Mouse (Mus musculus): ENCODE data around the gene Muc4. TPM values are rescaled to one million over a fixed set of nuclear protein-coding genes. Genes with fewer than 3 reads are reported as not detected.

Gene Muc4
- total and polyA plus RNA-seq, 3 experiments: not detected

DNA sequence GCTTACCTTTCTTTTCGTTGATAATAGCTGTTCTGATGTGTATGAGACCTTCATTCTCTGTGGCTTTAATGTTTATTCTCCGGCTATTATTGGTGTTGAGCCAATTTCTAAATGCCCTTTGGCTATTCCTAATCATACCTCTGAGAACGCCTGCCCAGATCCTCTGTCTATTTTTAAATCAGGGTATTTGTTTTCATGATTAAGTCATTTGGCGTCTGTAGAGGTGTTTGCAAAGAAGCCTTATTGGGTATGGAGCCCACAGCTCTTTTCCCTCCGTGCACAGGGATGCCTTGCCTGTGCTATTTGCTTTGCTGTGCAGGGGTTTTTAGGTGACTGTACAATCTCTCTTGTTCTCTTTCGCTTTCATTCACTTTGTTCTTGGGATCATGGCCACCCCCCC lies 22.1 kb upstream of the Muc4 start:
- Histone ChIP-seq H3K79me2 (ENCODE audit: control insufficient read depth, insufficient read depth, low read length, poor library complexity) (no peaks in the 10 kb centered on the region), H3K36me3 (ENCODE audit: control insufficient read depth in 1 of 2, insufficient read depth in 2 of 2, low read length in 2 of 2) (no peaks in the 10 kb centered on the region), H3K27me3 (ENCODE audit: control insufficient read depth in 1 of 2, insufficient read depth in 2 of 2, low read length in 2 of 2) (peaks cover 2% of the 10 kb centered on the region in 2 experiments; a peak in 1 of 4 replicates), H3K9me3 (replicated peaks; ENCODE audit: insufficient read depth, low read length) (no peaks in the 10 kb centered on the region), H3K4me1 (ENCODE audit: control insufficient read depth in 1 of 2, insufficient read depth in 2 of 2, low read length in 2 of 2) (no peaks in the 10 kb centered on the region), H3K27ac (ENCODE audit: control insufficient read depth, low read depth, low read length) (no peak overlapping the region), H3K4me3 (ENCODE audit: control insufficient read depth in 1 of 2, insufficient read depth in 1 of 2, low read depth in 2 of 2, low read length in 2 of 2) (no peak overlapping the region), H3K9ac (ENCODE audit: control insufficient read depth, low read depth, low read length, poor library complexity, severe bottlenecking) (no peak overlapping the region)
- TF ChIP-seq JUND (IDR thresholded peaks at IDR 0.05; ENCODE audit: low read depth, low read length): no peak
- TF ChIP-seq MXI1 (IDR thresholded peaks at IDR 0.05; ENCODE audit: low read depth, low read length): no peak
- TF ChIP-seq MYC (IDR thresholded peaks at IDR 0.05; ENCODE audit: low read depth, low read length): no peak
- no peak for TF ChIP-seq BHLHE40 (IDR thresholded peaks at IDR 0.05; ENCODE audit: borderline replicate concordance, low read depth, low read length)
- TF ChIP-seq RCOR1 (IDR thresholded peaks at IDR 0.05; ENCODE audit: low read depth, low read length): no peak
- no peak for TF ChIP-seq GATA1 (IDR thresholded peaks at IDR 0.05; ENCODE audit: low read depth, low read length)
- no peak for TF ChIP-seq UBTF (IDR thresholded peaks at IDR 0.05; ENCODE audit: borderline replicate concordance, insufficient read depth, low read depth, low read length)
- no peak for TF ChIP-seq ZMIZ1 (IDR thresholded peaks at IDR 0.05; ENCODE audit: low read depth, low read length)
- no peak for DNase-seq (ENCODE audit: low read depth, low spot score)

DNA sequence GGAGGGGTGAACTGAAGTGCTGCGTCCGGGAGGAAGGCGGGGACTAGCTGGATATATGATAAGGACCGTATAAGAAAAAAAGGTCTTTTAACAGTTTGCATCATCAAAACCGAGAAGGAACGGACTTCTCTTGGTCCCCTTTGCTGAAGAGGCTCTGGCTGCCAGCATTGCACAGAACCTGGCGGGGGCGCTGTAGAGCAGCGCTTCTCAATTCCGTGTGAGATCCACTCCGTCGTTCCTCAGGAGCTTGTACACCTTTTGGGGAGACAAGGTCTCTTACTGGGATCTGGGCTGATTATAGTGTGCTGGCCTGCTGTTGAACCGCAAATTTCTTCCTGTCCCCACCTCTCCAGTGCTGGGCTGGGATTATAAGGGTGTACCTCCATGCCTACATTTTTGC lies 20.3 kb upstream of the Muc4 start:
- Histone ChIP-seq H3K4me3 (ENCODE audit: control insufficient read depth in 1 of 2, insufficient read depth in 1 of 2, low read depth in 2 of 2, low read length in 2 of 2) (peak overlapping the region; percentile 33; a peak in 3 of 4 replicates), H3K9me3 (replicated peaks; ENCODE audit: insufficient read depth, low read length) (no peaks in the 10 kb centered on the region), H3K27ac (ENCODE audit: control insufficient read depth, low read depth, low read length) (no peak overlapping the region), H3K36me3 (ENCODE audit: control insufficient read depth in 1 of 2, insufficient read depth in 2 of 2, low read length in 2 of 2) (no peaks in the 10 kb centered on the region), H3K4me1 (ENCODE audit: control insufficient read depth in 1 of 2, insufficient read depth in 2 of 2, low read length in 2 of 2) (no peaks in the 10 kb centered on the region), H3K79me2 (ENCODE audit: control insufficient read depth, insufficient read depth, low read length, poor library complexity) (no peaks in the 10 kb centered on the region), H3K9ac (ENCODE audit: control insufficient read depth, low read depth, low read length, poor library complexity, severe bottlenecking) (peak overlapping the region; percentile 25; the same call in 1 of the 2 replicates), H3K27me3 (ENCODE audit: control insufficient read depth in 1 of 2, insufficient read depth in 2 of 2, low read length in 2 of 2) (peaks cover 2% of the 10 kb centered on the region in 2 experiments; a peak in 1 of 4 replicates)
- DNase-seq (ENCODE audit: low read depth, low spot score): peak; percentile 77
- TF ChIP-seq CHD1 (IDR thresholded peaks at IDR 0.05; ENCODE audit: low read depth, low read length) (no peak), CTCF (IDR thresholded peaks at IDR 0.05 in 2 of 3, conservative IDR thresholded peaks at IDR 0.05 in 1 of 3; ENCODE audit: control insufficient read depth in 1 of 3, insufficient read depth in 1 of 3, low read depth in 2 of 3, low read length in 3 of 3, poor library complexity in 1 of 3, severe bottlenecking in 1 of 3) (peak; percentile 84 to 97 (median 88)), GABPA (IDR thresholded peaks at IDR 0.05; ENCODE audit: low read depth, low read length) (no peak), RAD21 (IDR thresholded peaks at IDR 0.05; ENCODE audit: low read depth, low read length) (peak; percentile 42), SMC3 (IDR thresholded peaks at IDR 0.05; ENCODE audit: low read depth, low read length) (peak; percentile 46), TCF12 (IDR thresholded peaks at IDR 0.05; ENCODE audit: low read depth, low read length) (no peak), SIN3A (IDR thresholded peaks at IDR 0.05; ENCODE audit: low read length) (no peak)

DNA sequence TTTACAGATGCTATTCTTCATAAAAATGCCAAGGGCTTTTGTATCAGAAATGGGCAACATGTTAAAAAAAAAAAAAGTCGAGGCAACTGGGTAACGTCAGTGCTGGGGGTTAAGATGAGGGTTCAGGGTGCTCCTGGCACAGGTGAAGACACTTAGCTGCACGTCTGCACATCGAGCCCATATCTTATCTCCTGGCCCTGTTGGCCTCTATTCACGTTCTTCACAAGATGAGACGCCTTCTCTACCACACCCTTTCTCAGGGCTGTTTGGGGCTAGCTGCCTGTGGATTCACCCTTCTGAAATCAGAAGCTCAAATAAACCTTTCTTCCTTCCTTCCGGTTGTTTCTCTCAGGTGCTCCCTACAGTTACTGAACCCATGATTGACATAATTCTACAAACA lies 12.5 kb upstream of the Muc4 start:
- Histone ChIP-seq H3K79me2 (ENCODE audit: control insufficient read depth, insufficient read depth, low read length, poor library complexity) (no peaks in the 10 kb centered on the region), H3K27me3 (ENCODE audit: control insufficient read depth in 1 of 2, insufficient read depth in 2 of 2, low read length in 2 of 2) (peaks cover 0 to 2% of the 10 kb centered on the region in 2 experiments; a peak in 2 of 4 replicates), H3K27ac (ENCODE audit: control insufficient read depth, low read depth, low read length) (no peak overlapping the region), H3K36me3 (ENCODE audit: control insufficient read depth in 1 of 2, insufficient read depth in 2 of 2, low read length in 2 of 2) (no peaks in the 10 kb centered on the region), H3K4me1 (ENCODE audit: control insufficient read depth in 1 of 2, insufficient read depth in 2 of 2, low read length in 2 of 2) (no peaks in the 10 kb centered on the region), H3K4me3 (ENCODE audit: control insufficient read depth in 1 of 2, insufficient read depth in 1 of 2, low read depth in 2 of 2, low read length in 2 of 2) (no peak overlapping the region), H3K9me3 (replicated peaks; ENCODE audit: insufficient read depth, low read length) (no peaks in the 10 kb centered on the region), H3K9ac (ENCODE audit: control insufficient read depth, low read depth, low read length, poor library complexity, severe bottlenecking) (no peak overlapping the region)
- DNase-seq (ENCODE audit: low read depth, low spot score): no peak
- TF ChIP-seq RCOR1 (IDR thresholded peaks at IDR 0.05; ENCODE audit: low read depth, low read length) (no peak), CHD1 (IDR thresholded peaks at IDR 0.05; ENCODE audit: low read depth, low read length) (no peak), ZNF384 (IDR thresholded peaks at IDR 0.05; ENCODE audit: low read depth, low read length) (no peak), POLR2AphosphoS5 (IDR thresholded peaks at IDR 0.05; ENCODE audit: borderline replicate concordance, low read depth, low read length) (no peak), GABPA (IDR thresholded peaks at IDR 0.05; ENCODE audit: low read depth, low read length) (no peak), ETS1 (IDR thresholded peaks at IDR 0.05; ENCODE audit: low read depth, low read length) (no peak), NELFE (IDR thresholded peaks at IDR 0.05; ENCODE audit: low read depth, low read length) (no peak), MEF2A (IDR thresholded peaks at IDR 0.05; ENCODE audit: extremely low read depth, insufficient replicate concordance, low read depth, low read length, poor library complexity, severe bottlenecking) (no peak), MAX (IDR thresholded peaks at IDR 0.05; ENCODE audit: low read length) (no peak), ELF1 (IDR thresholded peaks at IDR 0.05; ENCODE audit: low read depth, low read length) (no peak), TCF12 (IDR thresholded peaks at IDR 0.05; ENCODE audit: low read depth, low read length) (no peak), KAT2A (conservative IDR thresholded peaks at IDR 0.05; ENCODE audit: low read depth, low read length) (no peak), MAFK (IDR thresholded peaks at IDR 0.05; ENCODE audit: borderline replicate concordance, low read depth, low read length) (no peak), ZMIZ1 (IDR thresholded peaks at IDR 0.05; ENCODE audit: low read depth, low read length) (no peak), POLR2AphosphoS2 (IDR thresholded peaks at IDR 0.05; ENCODE audit: low read length) (no peak), TBP (IDR thresholded peaks at IDR 0.05; ENCODE audit: low read depth, low read length) (no peak), GATA1 (IDR thresholded peaks at IDR 0.05; ENCODE audit: low read depth, low read length) (no peak)

Data from MEL (cell line).